Mouse (Mus musculus) spleen, adult 2 months (tissue): ENCODE measurements around the gene 4933428G20Rik. TPM values are rescaled to one million over a fixed set of nuclear protein-coding genes. Genes with fewer than 3 reads are reported as not detected.

Source experiments
- DNase-seq, 2 experiments: peaks; one replicate each; pipeline versions ENCODE4 v3.0.0 to v3.0.0-alpha.2; 2012 to 2021; ENCODE audit warnings: low spot score in 2 of 2, low read depth in 1 of 2
- H3K27ac ChIP-seq: fragments of 200-500 bp; 2 replicates; pipeline ENCODE4 v1.5.1; 2012; ENCODE audit warnings: low read length, inconsistent platforms; ENCODE audit not compliant: insufficient read depth
- H3K27me3 ChIP-seq: fragments of 200-500 bp; 2 replicates; pipeline ENCODE4 v1.6.1; 2012; ENCODE audit warnings: mild to moderate bottlenecking, moderate library complexity, low read length, inconsistent platforms; ENCODE audit not compliant: control insufficient read depth, insufficient read depth
- H3K36me3 ChIP-seq: fragments of 200-500 bp; 2 replicates; pipeline ENCODE4 v1.6.1; 2012; ENCODE audit warnings: mild to moderate bottlenecking, low read length, inconsistent platforms; ENCODE audit not compliant: control insufficient read depth, insufficient read depth
- H3K4me1 ChIP-seq: fragments of 200-500 bp; 2 replicates; pipeline ENCODE4 v1.6.1; 2011; ENCODE audit warnings: inconsistent platforms; ENCODE audit not compliant: control insufficient read depth, insufficient read depth, insufficient read length
- H3K4me3 ChIP-seq: fragments of 200-500 bp; 2 replicates; pipeline ENCODE4 v1.5.1; 2011; ENCODE audit warnings: mild to moderate bottlenecking, inconsistent platforms; ENCODE audit not compliant: insufficient read depth, insufficient read length; ENCODE audit errors: extremely low read depth
- CTCF ChIP-seq: fragments of 200-500 bp; IDR thresholded peaks from 2 replicates; pipeline ENCODE4 v1.5.1; 2011; ENCODE audit warnings: mild to moderate bottlenecking, inconsistent platforms; ENCODE audit not compliant: insufficient read depth, insufficient read length, insufficient replicate concordance; ENCODE audit errors: extremely low read depth
- POLR2A ChIP-seq: fragments of 200-500 bp; IDR thresholded peaks from 2 replicates; pipeline ENCODE4 v1.6.1; 2011; ENCODE audit warnings: low read depth, low read length, inconsistent platforms
- WGBS: fragments of 180-500 bp; shearing (Covaris S2); methylation state at CpG from one replicate; pipeline ENCODE4 v1.1.7; 2018; 5-methylcytosine and 5-hydroxymethylcytosine counted together
- polyA plus RNA-seq: library from polyadenylated mRNA; depleted of rRNA; stranded (reverse); fragments of >200 nt; gene quantifications from 2 replicates; pipeline ENCODE4 v1.2.3, GENCODE M21; 2012

The 4933428G20Rik gene
- polyA plus RNA-seq, 1 experiment: not detected

GRCm38 (mm10) chr11:97532950-97533582 lies 32.9 kb upstream of the 4933428G20Rik start:
- WGBS: 2% methylated on average over 20 of the region's 20 CpGs
- H3K4me3 ChIP-seq: peak overlapping the region; percentile 47
- H3K36me3 ChIP-seq: no peaks in the 10 kb centered on the region
- peaks cover 27% of the 10 kb centered on the region for H3K27me3 ChIP-seq
- TF ChIP-seq CTCF (no peak), POLR2A (no peak)
- peaks cover 17% of the 10 kb centered on the region for H3K4me1 ChIP-seq
- no peak overlapping the region for H3K27ac ChIP-seq
- DNase-seq: peak; percentile 29 to 41

- peaks cover 24% of the 10 kb centered on the region for H3K27me3 ChIP-seq
- TF ChIP-seq POLR2A: no peak
- no peak for TF ChIP-seq CTCF
- no peaks in the 10 kb centered on the region for H3K36me3 ChIP-seq
- no peak overlapping the region for H3K27ac ChIP-seq
- peaks cover 17% of the 10 kb centered on the region for H3K4me1 ChIP-seq
- 14% methylated on average over 8 of the region's 8 CpGs for WGBS
- no peak overlapping the region for H3K4me3 ChIP-seq
- no peak for DNase-seq
Measured at GRCm38 (mm10) chr11:97532354-97532753, 32.2 kb upstream of the 4933428G20Rik start.

DNA sequence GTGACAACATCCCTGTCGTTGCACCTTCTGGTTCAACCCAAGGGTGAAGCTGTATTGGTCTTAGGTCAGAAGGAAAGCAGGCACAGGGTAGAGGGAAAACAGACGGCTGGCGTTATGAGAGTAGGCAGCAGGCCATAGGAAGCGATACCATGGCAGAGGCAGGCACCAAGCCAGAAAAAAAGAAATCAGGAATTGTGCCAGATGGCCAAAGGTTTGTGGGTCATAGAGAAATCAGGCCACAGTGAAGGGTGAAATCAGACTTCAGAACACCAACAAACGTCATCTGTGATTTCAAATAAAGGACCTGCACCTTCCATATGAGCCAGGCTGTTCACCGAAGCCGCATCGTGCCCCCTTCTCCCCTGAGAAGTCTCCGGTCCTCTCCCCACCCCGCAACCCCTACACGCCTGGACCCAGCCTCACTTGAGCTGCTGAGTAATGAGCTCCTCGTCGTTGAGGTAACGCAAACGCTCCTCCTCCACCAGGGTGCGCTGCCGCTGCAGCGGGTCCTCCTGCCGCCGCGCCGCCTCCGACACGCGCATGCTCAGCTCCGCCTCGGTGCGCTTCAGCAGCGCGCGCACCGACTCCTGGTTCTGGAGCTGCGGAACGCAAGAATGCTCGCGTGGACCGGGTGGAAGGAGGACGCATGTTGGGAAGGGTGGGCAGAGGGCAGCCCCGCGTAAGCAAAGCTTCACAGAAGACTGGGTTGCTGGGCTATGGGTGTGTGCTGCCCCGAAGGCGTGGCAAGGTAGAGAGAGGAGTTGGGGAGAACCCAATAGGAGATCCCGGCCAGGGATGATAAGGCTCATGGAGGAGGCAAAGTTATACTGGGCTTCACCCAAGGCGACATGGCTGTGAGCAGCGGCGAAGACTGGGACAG lies 31.5 kb upstream of the 4933428G20Rik start:
- peak overlapping the region; percentile 57; the same call in 1 of the 2 replicates for H3K4me3 ChIP-seq
- peaks cover 21% of the 10 kb centered on the region for H3K27me3 ChIP-seq
- WGBS: 8% methylated on average over 46 of the region's 46 CpGs
- H3K36me3 ChIP-seq: no peaks in the 10 kb centered on the region
- H3K27ac ChIP-seq: no peak overlapping the region
- DNase-seq: peak; percentile 53 to 86
- H3K4me1 ChIP-seq: peaks cover 11% of the 10 kb centered on the region
- TF ChIP-seq POLR2A (no peak), CTCF (peak; percentile 95)

DNA sequence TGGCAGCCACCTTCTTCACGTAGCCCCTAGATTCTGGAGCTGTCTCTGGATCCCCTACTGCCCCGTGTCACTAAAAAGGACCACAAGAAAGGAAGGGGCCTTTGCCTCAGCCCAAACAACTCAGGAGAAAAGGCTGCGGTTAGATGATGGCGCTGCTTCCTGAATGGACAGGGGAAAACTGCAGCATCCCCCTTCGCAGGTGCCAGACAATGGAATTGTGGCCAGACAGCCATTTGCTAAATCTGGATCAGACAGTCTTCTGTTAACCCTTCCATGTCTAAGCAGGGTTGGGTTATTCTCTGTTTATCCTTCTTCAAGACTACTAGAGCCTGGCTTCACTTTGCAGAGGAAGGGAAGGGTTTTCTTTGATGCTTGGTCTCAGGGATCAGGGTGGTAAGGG lies 30.8 kb upstream of the 4933428G20Rik start:
- Histone ChIP-seq H3K36me3 (no peaks in the 10 kb centered on the region), H3K4me1 (peaks cover 11% of the 10 kb centered on the region), H3K27me3 (peaks cover 18% of the 10 kb centered on the region), H3K4me3 (no peak overlapping the region), H3K27ac (no peak overlapping the region)
- DNase-seq: no peak
- TF ChIP-seq POLR2A (no peak), CTCF (no peak)
- 64% methylated on average over 5 of the region's 5 CpGs for WGBS

DNA sequence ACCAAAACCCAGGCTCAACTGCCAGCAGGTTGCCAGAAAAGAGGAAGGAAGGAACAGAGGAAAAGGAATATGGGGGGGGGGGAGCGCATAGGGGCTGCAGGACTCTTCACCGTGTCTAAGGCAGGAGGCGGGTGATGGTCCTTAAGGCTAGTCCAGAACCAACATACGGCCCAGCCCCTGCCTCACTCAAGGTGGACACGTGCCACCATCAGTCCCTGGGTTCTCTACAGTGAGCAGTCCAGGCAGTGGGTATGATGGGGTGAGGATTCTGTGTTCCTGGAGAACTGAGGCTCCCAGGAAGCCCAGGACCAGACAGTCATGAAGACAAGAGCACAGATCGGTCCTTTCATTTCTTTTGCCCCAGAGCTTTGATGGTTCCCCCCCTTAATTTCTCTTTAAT lies 29.9 kb upstream of the 4933428G20Rik start:
- Histone ChIP-seq H3K27me3 (peaks cover 14% of the 10 kb centered on the region), H3K36me3 (no peaks in the 10 kb centered on the region), H3K4me1 (peaks cover 11% of the 10 kb centered on the region), H3K27ac (no peak overlapping the region), H3K4me3 (no peak overlapping the region)
- 78% methylated on average over 5 of the region's 6 CpGs for WGBS
- TF ChIP-seq POLR2A (no peak), CTCF (no peak)
- no peak for DNase-seq

DNA sequence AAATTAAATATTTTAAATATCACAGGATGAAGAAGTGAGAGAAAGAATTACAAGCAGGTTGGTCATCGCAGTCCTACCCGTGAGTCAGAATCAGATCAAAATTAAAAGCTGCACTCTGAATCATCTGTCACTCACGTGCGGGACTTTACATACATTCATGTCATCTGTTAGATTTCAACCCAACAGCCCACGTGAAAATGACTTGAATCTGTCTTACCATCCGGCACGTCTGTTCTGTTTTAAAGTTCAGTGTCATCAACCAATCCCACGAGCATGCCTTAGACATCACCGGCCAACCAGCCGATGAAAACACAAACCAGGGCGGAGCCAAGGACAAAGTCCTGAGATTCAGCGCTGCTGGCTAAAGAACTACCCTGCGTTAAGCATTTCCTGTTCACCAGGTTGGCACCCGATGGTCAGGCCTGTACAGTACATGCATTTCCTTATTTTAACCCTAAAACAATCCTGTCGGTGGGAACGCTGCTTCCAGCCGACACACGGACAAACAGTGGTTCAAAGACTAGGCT lies 28.2 kb upstream of the 4933428G20Rik start:
- H3K4me1 ChIP-seq: peaks cover 3% of the 10 kb centered on the region
- H3K36me3 ChIP-seq: no peaks in the 10 kb centered on the region
- no peak overlapping the region for H3K4me3 ChIP-seq
- DNase-seq: no peak
- H3K27ac ChIP-seq: no peak overlapping the region
- 86% methylated on average over 18 of the region's 18 CpGs for WGBS
- TF ChIP-seq POLR2A: no peak
- peaks cover 5% of the 10 kb centered on the region for H3K27me3 ChIP-seq

- no peak for DNase-seq
- Histone ChIP-seq H3K27me3 (peaks cover 2% of the 10 kb centered on the region), H3K4me3 (no peak overlapping the region), H3K4me1 (no peaks in the 10 kb centered on the region), H3K27ac (no peak overlapping the region), H3K36me3 (no peaks in the 10 kb centered on the region)
- WGBS: 89% methylated on average over 6 of the region's 6 CpGs
- TF ChIP-seq POLR2A: no peak
- no peak for TF ChIP-seq CTCF
Measured at GRCm38 (mm10) chr11:97525313-97525712, 25.2 kb upstream of the 4933428G20Rik start.
